Mouse (Mus musculus) forebrain, embryonic 11.5 days (tissue): Measurements from ENCODE around the gene Zfp57. TPM values are rescaled to one million over a fixed set of nuclear protein-coding genes. Genes with fewer than 3 reads are reported as not detected.
"Not testable (repeated sequence)": the region's sequence is repeated elsewhere in the genome, so short reads cannot be mapped to it uniquely, and the experiment has no call there.

Experiments
- ATAC-seq: fragments of 200-750 bp; cut with Nextera tagmentation; replicated peaks from 2 replicates; pipeline ENCODE4 v1.8.0; 2017; ENCODE audit warnings: moderate TSS enrichment; ENCODE audit not compliant: low FRiP score
- DNase-seq: peaks from one replicate; pipeline ENCODE4 v3.0.0-alpha.2; 2017; ENCODE audit warnings: low spot score
- H3K27ac ChIP-seq: fragments of 300-500 bp; sonication (generic); 2 replicates; pipeline ENCODE4 v1.5.1; 2014; ENCODE audit warnings: low read depth, low read length
- H3K27me3 ChIP-seq: fragments of 300-500 bp; sonication (generic); 2 replicates; pipeline ENCODE4 v1.6.1; 2014; ENCODE audit warnings: mild to moderate bottlenecking, low read length, mixed read lengths; ENCODE audit not compliant: control insufficient read depth, insufficient read depth
- H3K36me3 ChIP-seq: fragments of 300-500 bp; sonication (generic); 2 replicates; pipeline ENCODE4 v1.6.1; 2014; ENCODE audit warnings: mild to moderate bottlenecking, low read length, moderate library complexity, mixed read lengths; ENCODE audit not compliant: control insufficient read depth, insufficient read depth
- H3K4me1 ChIP-seq: fragments of 300-500 bp; sonication (generic); replicated peaks from 2 replicates; pipeline ENCODE4 v1.6.1; 2014; ENCODE audit warnings: low read length, mixed read lengths; ENCODE audit not compliant: control insufficient read depth, insufficient read depth
- H3K4me2 ChIP-seq: fragments of 300-500 bp; sonication (generic); 2 replicates; pipeline ENCODE4 v1.6.1; 2014; ENCODE audit warnings: low read depth, mild to moderate bottlenecking, low read length, moderate library complexity, mixed read lengths; ENCODE audit not compliant: severe bottlenecking
- H3K4me3 ChIP-seq: fragments of 300-500 bp; sonication (generic); 2 replicates; pipeline ENCODE4 v1.5.1; 2014; ENCODE audit warnings: low read depth, low read length
- H3K9ac ChIP-seq: fragments of 300-500 bp; sonication (generic); 2 replicates; pipeline ENCODE4 v1.6.1; 2014; ENCODE audit warnings: low read length
- H3K9me3 ChIP-seq: fragments of 300-500 bp; sonication (generic); 2 replicates; pipeline ENCODE4 v1.6.1; 2016; ENCODE audit warnings: low read length, mixed read lengths; ENCODE audit not compliant: control insufficient read depth
- WGBS: fragments of 180-500 bp; shearing (Covaris S2); extraction: QIAGEN DNeasy Blood & Tissue Kit; methylation state at CpG from one replicate; pipeline ENCODE4 v1.1.7; 2014; 5-methylcytosine and 5-hydroxymethylcytosine counted together
- polyA plus RNA-seq: library from polyadenylated mRNA; unstranded; fragments of >200 nt; fragmentation: Nextera tagmentation; extraction: Ambion mirVana; gene quantifications from 2 replicates; pipeline ENCODE4 v1.2.1, GENCODE M21; 2014

Zfp57 gene
- polyA plus RNA-seq, 1 experiment from 2014 or later: 142 TPM

DNA sequence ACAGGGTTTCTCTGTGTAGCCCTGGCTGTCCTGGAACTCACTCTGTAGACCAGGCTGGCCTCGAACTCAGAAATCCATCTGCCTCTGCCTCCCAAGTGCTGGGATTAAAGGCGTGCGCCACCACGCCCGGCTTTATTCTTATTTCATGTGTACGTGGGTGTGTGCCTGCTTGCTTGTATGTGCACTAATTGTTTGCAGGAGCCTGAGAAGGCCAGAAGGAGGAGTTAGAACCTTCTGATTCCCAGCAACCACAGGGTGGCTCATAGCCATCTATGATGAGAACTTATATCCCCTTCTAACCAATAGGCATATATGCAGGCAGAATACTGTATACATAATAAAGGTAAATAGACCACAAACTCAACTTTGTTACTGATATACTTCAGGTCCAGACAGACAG is 10.3 kb upstream of the Zfp57 start:
- not testable (repeated sequence) for DNase-seq, H3K36me3 ChIP-seq, H3K4me1 ChIP-seq, H3K9ac ChIP-seq, ATAC-seq, H3K4me2 ChIP-seq, H3K4me3 ChIP-seq, H3K9me3 ChIP-seq, H3K27ac ChIP-seq
- whole genome bisulfite sequencing: 86% methylated on average over 6 of the region's 6 CpGs
- peaks cover 17% of the 10 kb centered on the region for H3K27me3 ChIP-seq

DNA sequence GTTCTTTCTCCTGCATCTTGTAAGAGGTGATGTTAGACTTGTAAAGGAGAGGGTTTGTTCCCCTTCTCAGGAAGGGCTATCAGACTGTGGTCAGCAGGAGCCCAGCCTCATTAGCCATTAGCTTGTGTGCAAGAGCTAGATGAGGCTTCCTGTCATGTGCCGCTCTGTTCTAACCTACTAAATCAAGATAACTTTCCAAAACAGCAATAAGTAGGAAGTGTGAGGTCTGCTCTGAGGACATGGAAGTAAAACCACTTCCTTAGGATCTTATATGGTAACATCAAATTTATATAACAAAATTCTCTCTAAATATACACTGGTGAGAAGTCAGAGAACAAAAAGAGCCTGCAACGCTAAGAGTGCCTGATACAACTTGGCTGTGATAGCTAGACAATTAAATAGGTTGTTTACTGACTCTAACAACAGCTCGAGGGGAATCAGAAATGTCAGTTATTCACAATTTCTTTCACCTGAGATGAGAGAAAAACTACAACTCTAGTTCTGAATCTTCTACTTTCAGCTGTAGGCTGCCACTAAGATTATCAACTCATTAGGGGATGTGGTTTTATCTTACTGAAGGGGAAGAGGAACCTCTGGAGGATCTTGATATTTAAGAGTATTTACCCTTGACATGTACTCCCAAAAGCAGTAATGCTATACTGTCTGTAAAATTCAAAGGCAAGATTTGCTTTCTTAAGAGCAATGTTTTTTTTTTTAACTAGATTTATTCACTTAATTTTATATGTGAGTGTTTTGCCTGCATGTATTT is 8.4 kb upstream of the Zfp57 start:
- Histone ChIP-seq H3K4me3 (no peak overlapping the region), H3K27ac (no peak overlapping the region), H3K4me2 (no peak overlapping the region), H3K9me3 (no peaks in the 10 kb centered on the region), H3K9ac (no peak overlapping the region), H3K27me3 (peaks cover 17% of the 10 kb centered on the region), H3K36me3 (no peaks in the 10 kb centered on the region), H3K4me1 (0 out of 2 replicates have a peak, but pooled peaks cover 1% of the 10 kb centered on the region)
- 73% methylated on average over 3 of the region's 3 CpGs for WGBS
- ATAC-seq (no peak), DNase-seq (no peak)

DNA sequence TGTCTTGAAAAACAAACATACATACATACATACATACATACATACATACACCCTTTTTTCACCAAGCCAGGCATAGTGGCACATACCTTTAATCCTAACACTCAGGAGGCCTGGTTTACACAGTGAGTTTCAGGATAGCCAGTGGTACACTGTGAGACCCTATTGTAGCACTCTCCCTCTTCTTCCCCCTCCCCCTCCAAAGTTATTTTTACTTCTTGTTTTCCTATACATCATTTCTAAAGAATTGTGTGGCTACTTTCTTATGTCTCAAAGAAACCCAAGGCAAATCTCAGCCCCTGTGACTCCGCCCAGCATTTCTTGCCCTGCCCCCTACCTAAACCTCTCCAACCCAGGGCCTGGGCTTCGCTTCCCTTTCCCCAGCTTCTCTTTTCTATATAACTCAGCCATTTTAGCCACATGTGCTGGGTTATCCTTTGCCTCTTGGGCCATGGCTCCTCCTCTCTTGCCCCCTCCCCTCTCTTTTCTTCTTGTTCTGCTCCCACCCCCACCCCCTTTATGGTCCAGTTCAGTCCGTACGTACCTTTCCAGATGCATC is 7.1 kb upstream of the Zfp57 start:
- Histone ChIP-seq H3K9me3 (no peaks in the 10 kb centered on the region), H3K9ac (no peak overlapping the region), H3K4me3 (no peak overlapping the region), H3K4me2 (no peak overlapping the region), H3K36me3 (no peaks in the 10 kb centered on the region), H3K27ac (no peak overlapping the region), H3K27me3 (peaks cover 9% of the 10 kb centered on the region; the same call in 1 of the 2 replicates), H3K4me1 (no peaks in the 10 kb centered on the region)
- WGBS: 90% methylated on average over 4 of the region's 4 CpGs
- ATAC-seq (no peak), DNase-seq (no peak)

DNA sequence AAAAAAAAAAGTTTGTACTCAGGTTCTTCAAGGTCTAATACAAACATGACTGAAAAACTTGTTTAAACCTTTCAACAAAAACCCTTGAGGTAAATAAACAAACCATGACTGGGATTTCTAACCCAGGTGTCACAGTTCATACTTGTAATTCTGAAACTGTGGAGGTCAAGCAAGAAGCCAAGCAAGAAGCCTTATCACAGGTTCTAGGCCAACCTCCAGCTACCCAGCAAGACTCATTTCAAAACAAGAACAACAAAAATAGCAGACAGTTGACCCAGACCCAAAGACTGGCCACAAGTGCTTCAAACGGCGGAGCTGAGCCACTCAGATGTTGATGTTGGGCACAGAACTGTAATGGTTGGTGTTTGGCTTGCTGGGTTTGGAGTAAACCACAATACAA is 6.4 kb upstream of the Zfp57 start:
- H3K9ac ChIP-seq: no peak overlapping the region
- no peaks in the 10 kb centered on the region for H3K4me1 ChIP-seq
- no peak overlapping the region for H3K27ac ChIP-seq
- H3K36me3 ChIP-seq: no peaks in the 10 kb centered on the region
- no peak for ATAC-seq
- H3K9me3 ChIP-seq: no peaks in the 10 kb centered on the region
- WGBS: 88% methylated on average over 2 of the region's 2 CpGs
- H3K4me2 ChIP-seq: no peak overlapping the region
- H3K4me3 ChIP-seq: no peak overlapping the region
- H3K27me3 ChIP-seq: peaks cover 2% of the 10 kb centered on the region; the same call in 1 of the 2 replicates
- no peak for DNase-seq

DNA sequence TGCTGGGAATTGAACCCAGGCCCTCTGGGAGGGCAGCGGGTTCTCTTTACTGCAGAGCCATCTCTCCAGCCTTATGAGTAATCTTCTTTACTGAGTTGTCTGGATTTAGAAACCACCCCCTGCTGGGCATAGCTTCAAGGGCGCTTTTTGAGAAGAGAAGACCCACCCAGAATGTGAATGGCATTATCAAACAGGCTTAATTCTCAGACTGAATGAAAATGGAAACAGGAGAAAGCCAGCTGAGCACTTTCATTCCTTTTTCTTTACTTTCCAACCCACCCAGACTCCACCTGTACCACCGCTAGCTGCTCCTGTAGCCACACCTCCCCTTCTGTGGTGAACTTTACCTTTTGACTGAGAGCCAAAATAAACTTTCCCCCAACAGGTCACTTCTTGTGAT is 5.5 kb upstream of the Zfp57 start:
- Histone ChIP-seq H3K4me2 (no peak overlapping the region), H3K4me1 (no peaks in the 10 kb centered on the region), H3K27me3 (no peaks in the 10 kb centered on the region), H3K9ac (no peak overlapping the region), H3K4me3 (no peak overlapping the region), H3K36me3 (no peaks in the 10 kb centered on the region), H3K27ac (no peak overlapping the region), H3K9me3 (no peaks in the 10 kb centered on the region)
- DNase-seq: no peak
- 44% methylated on average over 3 of the region's 3 CpGs for WGBS
- ATAC-seq: no peak

DNA sequence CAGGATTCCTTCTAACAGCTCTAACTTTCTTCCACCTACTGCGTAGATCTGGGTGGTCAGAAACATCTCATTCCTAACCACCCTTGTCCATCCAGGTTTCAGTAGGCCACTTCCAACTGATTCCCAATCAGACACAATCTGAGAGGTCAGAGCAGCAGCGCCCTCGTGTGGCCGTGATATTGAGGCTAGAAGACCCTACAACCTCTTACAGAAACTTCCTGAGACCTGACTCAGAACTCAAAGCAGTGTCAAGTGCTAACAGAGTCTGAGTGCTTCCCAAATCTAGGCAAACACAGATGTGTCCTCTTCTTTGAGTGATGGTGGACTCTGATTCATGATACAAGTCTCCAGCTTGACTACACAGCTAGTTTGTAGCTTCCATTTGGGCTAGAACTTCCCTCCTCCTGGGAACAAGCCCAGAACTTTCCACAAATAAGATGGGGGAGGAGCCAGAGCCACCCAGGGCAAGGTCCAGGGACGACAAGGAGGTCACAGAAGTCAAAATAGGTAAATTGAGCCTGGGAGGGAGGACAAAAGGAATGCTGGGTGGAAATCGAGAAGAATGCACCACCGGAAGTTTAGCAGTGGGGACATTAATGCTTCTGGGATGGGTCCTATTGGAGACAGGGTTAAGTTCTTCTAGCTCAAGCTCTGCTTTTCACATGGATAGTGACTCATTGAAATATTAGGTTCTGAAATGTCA is 3.8 kb upstream of the Zfp57 start:
- ATAC-seq (0 out of 2 replicates have a peak, but pooled peaks have one; percentile 44), DNase-seq (peak; percentile 89)
- Histone ChIP-seq H3K36me3 (no peaks in the 10 kb centered on the region), H3K4me1 (no peaks in the 10 kb centered on the region), H3K27ac (no peak overlapping the region), H3K9me3 (no peaks in the 10 kb centered on the region), H3K27me3 (no peaks in the 10 kb centered on the region), H3K9ac (no peak overlapping the region), H3K4me3 (no peak overlapping the region), H3K4me2 (no peak overlapping the region)
- WGBS: 28% methylated on average over 7 of the region's 7 CpGs

DNA sequence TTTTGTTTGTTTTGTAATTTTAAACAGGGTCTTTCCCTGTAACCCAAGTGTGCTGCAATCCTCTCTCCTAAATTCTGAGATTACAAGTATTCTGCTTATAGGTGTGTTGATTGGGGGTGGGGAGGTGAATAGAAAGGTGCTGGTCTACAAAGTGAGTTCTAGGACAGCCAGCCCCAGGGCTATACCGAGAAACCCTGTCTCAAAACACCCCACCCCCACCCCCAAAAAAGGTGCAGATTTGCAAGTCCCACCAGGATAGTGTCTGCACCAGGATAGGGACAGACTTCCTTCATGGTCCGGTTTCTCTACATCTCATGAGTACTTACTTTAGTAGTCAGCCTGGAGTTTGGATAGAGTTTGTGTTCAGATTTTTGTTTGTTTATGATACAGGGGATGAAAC is 2.5 kb upstream of the Zfp57 start:
- no peaks in the 10 kb centered on the region for H3K9me3 ChIP-seq
- 84% methylated on average over 2 of the region's 2 CpGs for WGBS
- no peaks in the 10 kb centered on the region for H3K36me3 ChIP-seq
- H3K4me3 ChIP-seq: no peak overlapping the region
- no peaks in the 10 kb centered on the region for H3K27me3 ChIP-seq
- H3K9ac ChIP-seq: no peak overlapping the region
- DNase-seq: no peak
- peaks cover 2% of the 10 kb centered on the region; the same call in 1 of the 2 replicates for H3K4me1 ChIP-seq
- H3K27ac ChIP-seq: no peak overlapping the region
- no peak overlapping the region for H3K4me2 ChIP-seq
- ATAC-seq: no peak

DNA sequence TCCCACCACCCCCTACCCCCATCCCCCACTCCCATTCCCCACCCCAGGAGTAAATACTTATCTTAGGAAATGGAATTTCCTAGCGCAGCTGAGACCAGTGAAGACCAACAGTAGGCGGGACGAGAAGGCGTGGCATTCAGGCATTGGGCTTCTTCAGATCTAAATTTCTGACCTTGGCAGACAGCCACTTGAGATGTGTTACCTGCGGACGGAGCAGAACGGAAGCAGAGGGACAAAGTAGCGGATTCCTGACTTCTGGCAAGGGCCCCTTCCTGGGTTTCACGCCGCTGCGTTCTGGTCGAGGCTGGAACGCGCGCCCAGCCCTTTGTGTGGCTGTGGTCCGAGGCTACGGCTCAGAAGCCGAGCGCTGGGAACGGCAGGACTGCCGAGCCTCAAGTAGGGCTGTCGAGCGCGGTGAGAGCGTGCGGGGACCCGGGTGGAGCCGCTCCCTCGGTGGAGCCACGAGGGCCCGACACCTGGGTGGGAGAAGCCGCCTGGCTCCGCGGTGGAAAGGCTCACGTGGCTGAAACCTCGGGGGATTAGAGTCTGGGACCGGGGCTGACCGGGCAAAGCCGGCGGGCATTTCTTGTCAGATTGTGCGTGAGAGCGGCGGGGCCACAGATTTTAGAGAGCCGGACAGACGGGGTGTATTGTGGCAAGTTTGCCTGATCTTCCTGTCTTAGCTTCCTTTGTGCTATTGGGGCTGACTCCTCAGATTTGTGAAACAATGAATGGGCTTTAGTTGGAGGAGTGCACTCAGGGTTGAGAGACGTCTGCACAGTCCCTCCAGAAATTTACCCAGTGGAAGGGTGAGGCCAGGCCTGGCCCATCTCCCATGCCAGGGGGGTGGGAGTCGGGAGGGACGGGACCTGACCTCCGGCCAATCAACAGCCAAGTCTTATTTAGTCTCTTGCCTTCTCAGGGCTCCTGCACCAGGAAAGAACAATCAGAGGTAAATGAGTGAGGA is 1.7 kb downstream of the Zfp57 start:
- WGBS: under 1% methylated on average over 49 of the region's 49 CpGs
- peak overlapping the region; percentile 59 for H3K4me3 ChIP-seq
- peak overlapping the region; percentile 78 for H3K27ac ChIP-seq
- H3K4me1 ChIP-seq: peaks cover 2% of the 10 kb centered on the region; the same call in 1 of the 2 replicates
- peak overlapping the region; percentile 90 for H3K9ac ChIP-seq
- no peaks in the 10 kb centered on the region for H3K36me3 ChIP-seq
- H3K9me3 ChIP-seq: no peaks in the 10 kb centered on the region
- no peaks in the 10 kb centered on the region for H3K27me3 ChIP-seq
- ATAC-seq (peak; percentile 86), DNase-seq (peak; percentile 82)
- peak overlapping the region; percentile 65 for H3K4me2 ChIP-seq
